Mouse (Mus musculus) midbrain, postnatal 0 days (tissue): ENCODE results near the gene Klf1. TPM values are rescaled to one million over a fixed set of nuclear protein-coding genes. Genes with fewer than 3 reads are reported as not detected.
A peak's percentile ranks its signal among the peaks of the same experiment; 100 is the strongest.

Source experiments
- ATAC-seq: fragments of 200-750 bp; cut with Nextera tagmentation; 2 replicates; pipeline ENCODE4 v1.8.0; 2017; ENCODE audit warnings: moderate number of reproducible peaks, mild to moderate bottlenecking, moderate TSS enrichment, moderate library complexity; ENCODE audit not compliant: low FRiP score
- DNase-seq: peaks from one replicate; pipeline ENCODE4 v3.0.0-alpha.2; 2015; ENCODE audit warnings: low spot score
- H3K27ac ChIP-seq: fragments of 300-500 bp; sonication (generic); 2 replicates; pipeline ENCODE4 v1.5.1; 2014; ENCODE audit warnings: low read depth, mild to moderate bottlenecking, low read length, mixed read lengths
- H3K27me3 ChIP-seq: fragments of 300-500 bp; sonication (generic); 2 replicates; pipeline ENCODE4 v1.6.1; 2014; ENCODE audit warnings: low read length, control low read depth, mixed read lengths; ENCODE audit not compliant: insufficient read depth
- H3K36me3 ChIP-seq: fragments of 300-500 bp; sonication (generic); 2 replicates; pipeline ENCODE4 v1.6.1; 2014; ENCODE audit warnings: low read length, control low read depth, mixed read lengths; ENCODE audit not compliant: insufficient read depth
- H3K4me1 ChIP-seq: fragments of 300-500 bp; sonication (generic); 2 replicates; pipeline ENCODE4 v1.6.1; 2014; ENCODE audit warnings: mild to moderate bottlenecking, control low read depth, antibody characterized with exemption, low read length, mixed read lengths; ENCODE audit not compliant: insufficient read depth
- H3K4me2 ChIP-seq: fragments of 300-500 bp; sonication (generic); 2 replicates; pipeline ENCODE4 v1.6.1; 2014; ENCODE audit warnings: low read depth, mild to moderate bottlenecking, low read length, mixed read lengths; ENCODE audit not compliant: poor library complexity, severe bottlenecking
- H3K4me3 ChIP-seq: fragments of 300-500 bp; sonication (generic); 2 replicates; pipeline ENCODE4 v1.5.1; 2014; ENCODE audit warnings: low read depth, mild to moderate bottlenecking, low read length, moderate library complexity
- H3K9ac ChIP-seq: fragments of 300-500 bp; sonication (generic); replicated peaks from 2 replicates; pipeline ENCODE4 v1.6.1; 2014; ENCODE audit warnings: mild to moderate bottlenecking, low read length, moderate library complexity, mixed read lengths; ENCODE audit not compliant: poor library complexity, severe bottlenecking
- H3K9me3 ChIP-seq: fragments of 300-500 bp; sonication (generic); 2 replicates; pipeline ENCODE4 v1.6.1; 2016; ENCODE audit warnings: low read length, control low read depth
- CTCF ChIP-seq: IDR thresholded peaks from 2 replicates; pipeline ENCODE4 v1.5.1; 2016; ENCODE audit warnings: antibody characterized with exemption, mild to moderate bottlenecking
- WGBS: fragments of 180-500 bp; shearing (Covaris S2); extraction: QIAGEN DNeasy Blood & Tissue Kit; methylation state at CpG from one replicate; pipeline ENCODE4 v1.1.7; 2014; 5-methylcytosine and 5-hydroxymethylcytosine counted together
- polyA plus RNA-seq: library from polyadenylated mRNA; unstranded; fragments of >200 nt; fragmentation: Nextera tagmentation; extraction: Ambion mirVana; gene quantifications from 2 replicates; pipeline ENCODE4 v1.2.1, GENCODE M21; 2015
- total RNA-seq: library from RNA; depleted of rRNA; stranded (reverse); fragments of >200 nt; gene quantifications from 2 replicates; pipeline ENCODE4 v1.2.3, GENCODE M21; 2014

Gene Klf1
- total and polyA plus RNA-seq, 2 experiments from 2014 or later, result 0.52 TPM; not detected in 1

GRCm38 (mm10) chr8:84944478-84945160 is 42.9 kb downstream of the Klf1 start:
- H3K27ac ChIP-seq, result peak overlapping the region; percentile 84

GRCm38 (mm10) chr8:84945235-84945632 is 43.5 kb downstream of the Klf1 start:
- H3K27ac ChIP-seq, result peak overlapping the region; percentile 84
- peak; percentile 67 for ATAC-seq
- 2% methylated on average over 11 of the region's 11 CpGs for WGBS
- H3K36me3 ChIP-seq, result no peaks in the 10 kb centered on the region
- H3K9ac ChIP-seq, result peak overlapping the region; percentile 83
- no peaks in the 10 kb centered on the region for H3K9me3 ChIP-seq
- peak; percentile 85 for DNase-seq
- peak overlapping the region; percentile 77 for H3K4me3 ChIP-seq
- H3K4me2 ChIP-seq, result peak overlapping the region; percentile 69
- no peak for TF ChIP-seq CTCF
- no peaks in the 10 kb centered on the region; the same call in 1 of the 2 replicates for H3K4me1 ChIP-seq
- peaks cover 7% of the 10 kb centered on the region for H3K27me3 ChIP-seq

More at GRCm38 (mm10) chr8:84944478-84945160, 42.9 kb downstream of the Klf1 start:
- no peak for TF ChIP-seq CTCF
- Histone ChIP-seq H3K36me3 (no peaks in the 10 kb centered on the region), H3K4me1 (no peaks in the 10 kb centered on the region; the same call in 1 of the 2 replicates), H3K27me3 (0 out of 2 replicates have a peak, but pooled peaks cover 4% of the 10 kb centered on the region), H3K9ac (peak overlapping the region; percentile 83; the same call in 1 of the 2 replicates), H3K4me3 (peak overlapping the region; percentile 77), H3K9me3 (no peaks in the 10 kb centered on the region), H3K4me2 (peak overlapping the region; percentile 69)
- DNase-seq (peak; percentile 72), ATAC-seq (peak; percentile 28; the same call in 1 of the 2 replicates)
- 2% methylated on average over 26 of the region's 26 CpGs for WGBS

- ATAC-seq (peak; percentile 61), DNase-seq (peak; percentile 50)
- no peaks in the 10 kb centered on the region; the same call in 1 of the 2 replicates for H3K4me1 ChIP-seq
- peak; percentile 70 for TF ChIP-seq CTCF
- no peaks in the 10 kb centered on the region for H3K36me3 ChIP-seq
- peak overlapping the region; percentile 84 for H3K27ac ChIP-seq
- H3K27me3 ChIP-seq, result peaks cover 11% of the 10 kb centered on the region
- WGBS, result 1% methylated on average over 31 of the region's 67 CpGs
- H3K9me3 ChIP-seq, result no peaks in the 10 kb centered on the region
- H3K4me2 ChIP-seq, result peak overlapping the region; percentile 69
- peak overlapping the region; percentile 83 for H3K9ac ChIP-seq
- H3K4me3 ChIP-seq, result peak overlapping the region; percentile 77
Measured at GRCm38 (mm10) chr8:84945633-84946527, 44.2 kb downstream of the Klf1 start.

- Histone ChIP-seq H3K36me3 (no peaks in the 10 kb centered on the region), H3K4me2 (peak within 1 kb of the TSS; percentile 69), H3K9me3 (no peaks in the 10 kb centered on the region), H3K27me3 (peaks cover 11% of the 10 kb centered on the region), H3K27ac (peak within 1 kb of the TSS; percentile 84), H3K4me1 (no peaks in the 10 kb centered on the region; the same call in 1 of the 2 replicates), H3K4me3 (peak within 1 kb of the TSS; percentile 77), H3K9ac (peak within 1 kb of the TSS; percentile 83)
- peak; percentile 66 for TF ChIP-seq CTCF
- peak; percentile 57 for DNase-seq
- ATAC-seq, result peak; percentile 24
- 5% methylated on average over 17 of the region's 17 CpGs for WGBS
Measured at GRCm38 (mm10) chr8:84946528-84947240, 45.0 kb downstream of the Klf1 start, which contains the start of gene Rtbdn. Gene Rtbdn, plus strand, starts transcription at chr8:84946991.

- peak overlapping the region; percentile 84; the same call in 1 of the 2 replicates for H3K27ac ChIP-seq
- peak overlapping the region; percentile 77 for H3K4me3 ChIP-seq
- H3K27me3 ChIP-seq, result peaks cover 11% of the 10 kb centered on the region
Measured at GRCm38 (mm10) chr8:84947241-84947545, 45.5 kb downstream of the Klf1 start.

More at GRCm38 (mm10) chr8:84947241-84947545, 45.5 kb downstream of the Klf1 start:
- TF ChIP-seq CTCF, result no peak
- DNase-seq (no peak), ATAC-seq (no peak)
- Histone ChIP-seq H3K9ac (0 out of 2 replicates have a peak overlapping the region, but pooled peaks have one; percentile 83), H3K9me3 (no peaks in the 10 kb centered on the region), H3K36me3 (no peaks in the 10 kb centered on the region), H3K4me1 (no peaks in the 10 kb centered on the region; the same call in 1 of the 2 replicates), H3K4me2 (peak overlapping the region; percentile 69)
- 17% methylated on average over 9 of the region's 9 CpGs for WGBS
